Mouse (Mus musculus) liver, postnatal 0 days (tissue): ENCODE data around the gene Adamts17.

Experiments
- CTCF ChIP-seq: sonication (generic); IDR thresholded peaks from 2 replicates; pipeline ENCODE4 v1.5.1; 2016; ENCODE audit warnings: antibody characterized with exemption, low read depth
- EP300 ChIP-seq: IDR thresholded peaks from 2 replicates; pipeline ENCODE4 v1.6.1; 2016; ENCODE audit warnings: antibody characterized with exemption, low read depth, mild to moderate bottlenecking

- TF ChIP-seq CTCF, result no peak
- no peak for TF ChIP-seq EP300
These were observed 295.6 kb downstream of the Adamts17 start for GRCm38 (mm10) chr7:67135140-67135539.
